Mouse (Mus musculus): ENCODE results near the gene Mrpl46.

DNA sequence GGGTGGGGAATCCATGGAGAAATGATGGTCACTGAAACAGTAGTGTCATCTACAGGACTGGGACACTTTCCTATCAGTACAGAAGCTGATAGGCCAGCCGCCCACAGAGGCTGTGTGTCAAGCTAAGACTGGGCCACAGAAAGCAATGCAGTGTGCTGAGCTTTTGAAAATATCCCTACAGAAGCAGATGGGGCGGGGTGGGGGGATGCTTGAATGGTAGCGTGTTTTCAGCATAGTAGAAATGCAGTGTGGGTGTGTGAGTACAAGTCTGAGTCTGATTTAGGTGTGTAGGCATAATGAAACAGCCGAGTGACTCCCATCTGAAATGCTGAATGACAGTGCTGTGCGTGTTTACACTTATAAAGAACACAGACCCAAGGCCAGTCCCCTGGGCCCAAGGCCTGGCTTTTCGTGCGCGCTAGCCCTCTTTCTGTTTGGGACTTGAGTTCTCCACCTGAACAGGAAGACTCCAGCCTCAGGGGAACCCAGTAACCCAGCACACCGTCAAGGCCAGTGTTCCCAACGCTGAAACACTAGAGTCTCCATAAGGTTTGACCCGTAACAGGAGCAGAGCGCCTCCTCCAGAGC lies 4.6 kb upstream of the Mrpl46 start:
- no peak for TF ChIP-seq CTCF (IDR thresholded peaks at IDR 0.05; ENCODE audit: low read depth)
- TF ChIP-seq EP300 (IDR thresholded peaks at IDR 0.05; ENCODE audit: low read depth), result no peak
